Mouse (Mus musculus) heart, postnatal 0 days (tissue): ENCODE data around the gene Tmem222. TPM values are rescaled to one million over a fixed set of nuclear protein-coding genes. Genes with fewer than 3 reads are reported as not detected.

ENCODE experiments used
- ATAC-seq: fragments of 200-750 bp; cut with Nextera tagmentation; 2 replicates; pipeline ENCODE4 v1.8.0; 2017; ENCODE audit warnings: low read depth, moderate number of reproducible peaks, moderate library complexity; ENCODE audit not compliant: insufficient read depth
- DNase-seq: peaks from one replicate; pipeline ENCODE4 v3.0.0-alpha.2; 2016; ENCODE audit warnings: low spot score
- H3K27ac ChIP-seq: fragments of 300-500 bp; sonication (generic); 2 replicates; pipeline ENCODE4 v1.5.1; 2014; ENCODE audit warnings: low read depth, mild to moderate bottlenecking
- H3K27me3 ChIP-seq: fragments of 300-500 bp; sonication (generic); 2 replicates; pipeline ENCODE4 v1.6.1; 2014; ENCODE audit warnings: low read length, mixed read lengths; ENCODE audit not compliant: control insufficient read depth, insufficient read depth
- H3K36me3 ChIP-seq: fragments of 300-500 bp; sonication (generic); replicated peaks from 2 replicates; pipeline ENCODE4 v1.6.1; 2014; ENCODE audit warnings: low read length, mixed read lengths; ENCODE audit not compliant: control insufficient read depth, insufficient read depth
- H3K4me1 ChIP-seq: fragments of 300-500 bp; sonication (generic); 2 replicates; pipeline ENCODE4 v1.6.1; 2014; ENCODE audit warnings: antibody characterized with exemption; ENCODE audit not compliant: control insufficient read depth, insufficient read depth
- H3K4me2 ChIP-seq: fragments of 300-500 bp; sonication (generic); 2 replicates; pipeline ENCODE4 v1.6.1; 2014; ENCODE audit warnings: low read depth, mild to moderate bottlenecking, low read length, moderate library complexity
- H3K4me3 ChIP-seq: fragments of 300-500 bp; sonication (generic); 2 replicates; pipeline ENCODE4 v1.5.1; 2014; ENCODE audit warnings: low read depth, low read length
- H3K9ac ChIP-seq: fragments of 300-500 bp; sonication (generic); replicated peaks from 2 replicates; pipeline ENCODE4 v1.6.1; 2014; ENCODE audit warnings: low read depth, low read length, mixed read lengths
- H3K9me3 ChIP-seq: fragments of 300-500 bp; sonication (generic); replicated peaks from 2 replicates; pipeline ENCODE4 v1.6.1; 2016; ENCODE audit warnings: low read length; ENCODE audit not compliant: control insufficient read depth
- CTCF ChIP-seq: IDR thresholded peaks from 2 replicates; pipeline ENCODE4 v1.5.1; 2016; ENCODE audit warnings: antibody characterized with exemption, control low read depth, low read depth
- EP300 ChIP-seq: IDR thresholded peaks from 2 replicates; pipeline ENCODE4 v1.6.1; 2016; ENCODE audit warnings: antibody characterized with exemption, low read depth
- WGBS: fragments of 180-500 bp; shearing (Covaris S2); extraction: QIAGEN DNeasy Blood & Tissue Kit; methylation state at CpG from one replicate; pipeline ENCODE4 v1.1.7; 2014; 5-methylcytosine and 5-hydroxymethylcytosine counted together
- polyA plus RNA-seq: library from polyadenylated mRNA; unstranded; fragments of >200 nt; fragmentation: Nextera tagmentation; extraction: Ambion mirVana; gene quantifications from 2 replicates; pipeline ENCODE4 v1.2.1, GENCODE M21; 2015
- total RNA-seq: library from RNA; depleted of rRNA; stranded (reverse); fragments of >200 nt; gene quantifications from 2 replicates; pipeline ENCODE4 v1.2.3, GENCODE M21; 2014; ENCODE audit warnings: low replicate concordance

Gene Tmem222
- total and polyA plus RNA-seq, 2 experiments from 2014 or later: 45.0 to 103 TPM

- Histone ChIP-seq H3K9ac (no peak overlapping the region), H3K4me2 (no peak overlapping the region), H3K36me3 (peaks cover 69% of the 10 kb centered on the region), H3K9me3 (no peaks in the 10 kb centered on the region), H3K27me3 (no peaks in the 10 kb centered on the region), H3K27ac (no peak overlapping the region), H3K4me3 (no peak overlapping the region), H3K4me1 (no peaks in the 10 kb centered on the region)
- no peak for TF ChIP-seq CTCF
- no peak for TF ChIP-seq EP300
- DNase-seq: no peak
- no peak for ATAC-seq
- 54% methylated on average over 5 of the region's 5 CpGs for WGBS
Measured at GRCm38 (mm10) chr4:133299701-133300100, 22.1 kb upstream of the Tmem222 start.

GRCm38 (mm10) chr4:133298516-133299365, 21.1 kb upstream of the Tmem222 start:
- Histone ChIP-seq H3K27ac (peak overlapping the region; percentile 10; the same call in 1 of the 2 replicates), H3K9me3 (no peaks in the 10 kb centered on the region), H3K4me3 (no peak overlapping the region), H3K4me1 (no peaks in the 10 kb centered on the region), H3K4me2 (no peak overlapping the region), H3K9ac (no peak overlapping the region), H3K36me3 (peaks cover 78% of the 10 kb centered on the region), H3K27me3 (no peaks in the 10 kb centered on the region)
- TF ChIP-seq CTCF (no peak), EP300 (no peak)
- WGBS: 56% methylated on average over 12 of the region's 12 CpGs
- DNase-seq: no peak
- ATAC-seq: no peak

DNA sequence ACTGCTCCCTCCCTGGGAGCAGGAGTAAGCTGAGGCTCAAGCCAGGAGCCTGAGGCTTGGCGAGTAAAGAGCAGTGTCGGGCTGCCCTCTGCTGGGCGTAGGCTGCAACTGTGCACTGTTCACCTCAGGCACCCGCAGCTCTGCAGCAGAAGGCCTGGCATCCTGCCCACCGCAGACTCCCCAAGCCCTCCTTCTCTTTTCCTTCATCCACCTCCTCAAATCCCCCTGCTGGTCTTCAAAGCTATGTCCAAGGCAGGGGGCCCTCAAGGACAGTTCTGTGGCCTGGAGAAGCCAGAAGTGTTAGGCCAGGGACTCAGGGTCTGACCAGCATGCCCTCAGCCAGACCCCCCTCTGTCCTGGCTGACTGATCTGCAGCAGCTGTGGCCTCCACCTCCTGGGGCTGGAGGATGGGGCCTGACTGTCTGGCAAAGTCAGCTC, 20.2 kb upstream of the Tmem222 start:
- no peaks in the 10 kb centered on the region for H3K4me1 ChIP-seq
- no peak overlapping the region for H3K9ac ChIP-seq
- H3K4me2 ChIP-seq: no peak overlapping the region
- peak overlapping the region; percentile 10; the same call in 1 of the 2 replicates for H3K27ac ChIP-seq
- 3% methylated on average over 5 of the region's 5 CpGs for WGBS
- ATAC-seq (peak; percentile 83), DNase-seq (peak; percentile 81)
- no peaks in the 10 kb centered on the region for H3K27me3 ChIP-seq
- no peaks in the 10 kb centered on the region for H3K9me3 ChIP-seq
- H3K36me3 ChIP-seq: peaks cover 69% of the 10 kb centered on the region
- TF ChIP-seq CTCF: peak; percentile 91
- TF ChIP-seq EP300: no peak
- H3K4me3 ChIP-seq: no peak overlapping the region

- TF ChIP-seq CTCF (no peak), EP300 (no peak)
- Histone ChIP-seq H3K27ac (no peak overlapping the region), H3K27me3 (no peaks in the 10 kb centered on the region), H3K4me2 (no peak overlapping the region), H3K36me3 (peaks cover 68% of the 10 kb centered on the region), H3K4me3 (no peak overlapping the region), H3K9ac (no peak overlapping the region), H3K4me1 (no peaks in the 10 kb centered on the region), H3K9me3 (no peaks in the 10 kb centered on the region)
- ATAC-seq (no peak), DNase-seq (no peak)
- WGBS: 56% methylated on average over 10 of the region's 10 CpGs
Measured at GRCm38 (mm10) chr4:133297360-133297759, 19.8 kb upstream of the Tmem222 start.

GRCm38 (mm10) chr4:133294084-133294483, 16.5 kb upstream of the Tmem222 start:
- Histone ChIP-seq H3K4me1 (no peaks in the 10 kb centered on the region), H3K4me2 (no peak overlapping the region), H3K9me3 (no peaks in the 10 kb centered on the region), H3K9ac (no peak overlapping the region), H3K27ac (no peak overlapping the region), H3K36me3 (peaks cover 48% of the 10 kb centered on the region), H3K27me3 (no peaks in the 10 kb centered on the region), H3K4me3 (no peak overlapping the region)
- TF ChIP-seq CTCF (no peak), EP300 (no peak)
- ATAC-seq (no peak), DNase-seq (no peak)
- WGBS: 75% methylated on average over 11 of the region's 11 CpGs
